Mouse (Mus musculus) left cerebral cortex, adult 18-20 months (tissue): ENCODE data around the gene Eno2. TPM values are rescaled to one million over a fixed set of nuclear protein-coding genes. Genes with fewer than 3 reads are reported as not detected.
"Not testable (repeated sequence)": the region's sequence is repeated elsewhere in the genome, so short reads cannot be mapped to it uniquely, and the experiment has no call there.

Source experiments
- DNase-seq, 2 experiments: peaks; one replicate each; pipeline ENCODE4 v3.0.0; 2021 to 2022; ENCODE audit warnings: low spot score in 2 of 2, mixed read lengths in 1 of 2
- long read RNA-seq, 2 experiments: library from polyadenylated mRNA; stranded (forward); transcript quantifications; one replicate each; pipeline ENCODE4 v2.0.0; 2021
- total RNA-seq, 2 experiments: library from RNA; stranded (reverse); gene quantifications; 2 replicates each; pipeline ENCODE4 v1.2.3; 2021

The Eno2 gene
- total RNA-seq: 1,000 to 10,000 TPM; 1,066 to 1,067 TPM
- long read RNA-seq, experiment 1, transcript Eno2-210 (4 exons, 632 nt): minor isoform, 28 of 969 reads
- long read RNA-seq, experiment 1, transcript Eno2-202 (10 exons, 2,386 nt): minor isoform, 6 of 969 reads
- long read RNA-seq, experiment 1, transcript Eno2-201 (12 exons, 2,795 nt): major isoform, 448 of 969 reads
- long read RNA-seq, experiment 1, transcript Eno2-209 (3 exons, 898 nt): minor isoform, 39 of 969 reads
- long read RNA-seq, experiment 1, partial matches to known transcripts: 120 of 969 reads
- long read RNA-seq, experiment 1, other reads (novel, unspliced or antisense): 322 of 969 reads
- long read RNA-seq, experiment 2, transcript Eno2-202 (10 exons, 2,386 nt): minor isoform, 7 of 643 reads
- long read RNA-seq, experiment 2, transcript Eno2-210 (4 exons, 632 nt): minor isoform, 15 of 643 reads
- long read RNA-seq, experiment 2, transcript Eno2-209 (3 exons, 898 nt): minor isoform, 53 of 643 reads
- long read RNA-seq, experiment 2, transcript Eno2-201 (12 exons, 2,795 nt): major isoform, 278 of 643 reads
- long read RNA-seq, experiment 2, partial matches to known transcripts: 83 of 643 reads
- long read RNA-seq, experiment 2, other reads (novel, unspliced or antisense): 206 of 643 reads

- DNase-seq: peak; percentile 75 to 85
Observed at GRCm38 (mm10) chr6:124769101-124769765, at the start of gene Eno2. Eno2 (minus strand) TSS chr6:124769673.

GRCm38 (mm10) chr6:124817971-124818370 is 48.5 kb upstream of the Eno2 start:
- DNase-seq: peak in 1 of 2 experiments; percentile 44

GRCm38 (mm10) chr6:124817563-124817962 is 48.1 kb upstream of the Eno2 start:
- DNase-seq: no peak

GRCm38 (mm10) chr6:124817125-124817524 is 47.7 kb upstream of the Eno2 start:
- DNase-seq: no peak

GRCm38 (mm10) chr6:124816611-124817010 is 47.1 kb upstream of the Eno2 start:
- DNase-seq: no peak

GRCm38 (mm10) chr6:124814858-124815774 is 45.6 kb upstream of the Eno2 start:
- DNase-seq: no peak

GRCm38 (mm10) chr6:124814448-124814847 is 45.0 kb upstream of the Eno2 start:
- DNase-seq: no peak

- DNase-seq: peak; percentile 86 to 90
Observed at GRCm38 (mm10) chr6:124813933-124814332, 44.5 kb upstream of the Eno2 start, which contains the start of gene Tpi1. Tpi1 (minus strand) TSS chr6:124814296.

GRCm38 (mm10) chr6:124813496-124813895 is 44.0 kb upstream of the Eno2 start:
- DNase-seq: peak; percentile 67 to 79

GRCm38 (mm10) chr6:124812848-124813247 is 43.4 kb upstream of the Eno2 start:
- no peak for DNase-seq

- DNase-seq: no peak
Observed at GRCm38 (mm10) chr6:124811701-124812560, 42.5 kb upstream of the Eno2 start.

- no peak for DNase-seq
Observed at GRCm38 (mm10) chr6:124811403-124811665, 41.9 kb upstream of the Eno2 start.

- not testable (repeated sequence) for DNase-seq
Observed at GRCm38 (mm10) chr6:124810566-124811402, 41.3 kb upstream of the Eno2 start.

GRCm38 (mm10) chr6:124809775-124810538 is 40.5 kb upstream of the Eno2 start:
- no peak for DNase-seq

- DNase-seq: peak in 1 of 2 experiments; percentile 65
Observed at GRCm38 (mm10) chr6:124809052-124809774, 39.7 kb upstream of the Eno2 start.

- DNase-seq: no peak
Observed at GRCm38 (mm10) chr6:124808358-124809012, 39.0 kb upstream of the Eno2 start, which contains the start of gene Spsb2. Spsb2 (plus strand) TSS chr6:124808661.

GRCm38 (mm10) chr6:124807986-124808357 is 38.5 kb upstream of the Eno2 start:
- no peak for DNase-seq
